Mouse (Mus musculus) heart, adult 2 months (tissue): ENCODE measurements around the gene Ppp1r35. TPM values are rescaled to one million over a fixed set of nuclear protein-coding genes. Genes with fewer than 3 reads are reported as not detected.

Experiments used
- DNase-seq, 2 experiments: peaks; one replicate each; pipeline ENCODE4 v3.0.0; 2021
- H3K27ac ChIP-seq: fragments of 200-600 bp; 2 replicates; pipeline ENCODE4 v1.8.1; 2022
- H3K27me3 ChIP-seq: fragments of 200-500 bp; 2 replicates; pipeline ENCODE4 v1.6.1; 2012; ENCODE audit warnings: mild to moderate bottlenecking, low read length, inconsistent platforms, mixed read lengths; ENCODE audit not compliant: control insufficient read depth, insufficient read depth
- H3K36me3 ChIP-seq: fragments of 200-500 bp; 2 replicates; pipeline ENCODE4 v1.6.1; 2012; ENCODE audit warnings: low read length, inconsistent platforms; ENCODE audit not compliant: control insufficient read depth, insufficient read depth
- H3K4me1 ChIP-seq: fragments of 200-500 bp; 2 replicates; pipeline ENCODE4 v1.6.1; 2011; ENCODE audit warnings: low read length; ENCODE audit not compliant: control insufficient read depth, insufficient read depth
- H3K4me3 ChIP-seq: fragments of 200-600 bp; 2 replicates; pipeline ENCODE4 v1.8.1; 2022
- H3K79me2 ChIP-seq: fragments of 200-500 bp; replicated peaks from 2 replicates; pipeline ENCODE4 v1.6.1; 2012; ENCODE audit warnings: mild to moderate bottlenecking, inconsistent platforms, low read length, moderate library complexity, mixed read lengths; ENCODE audit not compliant: control insufficient read depth, insufficient read depth
- H3K9ac ChIP-seq: fragments of 200-500 bp; 2 replicates; pipeline ENCODE4 v1.6.1; 2012; ENCODE audit warnings: low read depth, mild to moderate bottlenecking, control low read depth, inconsistent platforms, low read length, mixed read lengths
- CTCF ChIP-seq: fragments of 200-600 bp; IDR thresholded peaks from 2 replicates; pipeline ENCODE4 v1.8.1; 2022; ENCODE audit warnings: antibody characterized with exemption, mild to moderate bottlenecking, moderate library complexity
- EP300 ChIP-seq: fragments of 200-500 bp; IDR thresholded peaks from 2 replicates; pipeline ENCODE4 v1.6.1; 2011; ENCODE audit warnings: low read depth, low read length, control low read depth; ENCODE audit not compliant: insufficient read depth
- POLR2A ChIP-seq: fragments of 200-500 bp; IDR thresholded peaks from 2 replicates; pipeline ENCODE4 v1.6.1; 2011; ENCODE audit warnings: mild to moderate bottlenecking, low read depth, low read length, control low read depth; ENCODE audit not compliant: insufficient read depth
- WGBS: fragments of 180-500 bp; shearing (Covaris S2); methylation state at CpG from one replicate; pipeline ENCODE4 v1.1.7; 2018; 5-methylcytosine and 5-hydroxymethylcytosine counted together
- intact Hi-C: fragments of 180-260 bp; cut with DNase I; formaldehyde crosslinking; loops from one replicate; pipeline ENCODE4 v1.15.1; 2025
- polyA plus RNA-seq: library from polyadenylated mRNA; depleted of rRNA; stranded (reverse); fragments of >200 nt; gene quantifications from 2 replicates; pipeline ENCODE4 v1.2.3, GENCODE M21; 2012; rRNA removed
- total RNA-seq, 2 experiments: library from RNA; stranded (reverse); gene quantifications; 2 replicates each; pipeline ENCODE4 v1.2.3; 2021

Ppp1r35 gene
- total and polyA plus RNA-seq, 3 experiments = 7.4 to 12.0 (median 10.8) TPM

DNA sequence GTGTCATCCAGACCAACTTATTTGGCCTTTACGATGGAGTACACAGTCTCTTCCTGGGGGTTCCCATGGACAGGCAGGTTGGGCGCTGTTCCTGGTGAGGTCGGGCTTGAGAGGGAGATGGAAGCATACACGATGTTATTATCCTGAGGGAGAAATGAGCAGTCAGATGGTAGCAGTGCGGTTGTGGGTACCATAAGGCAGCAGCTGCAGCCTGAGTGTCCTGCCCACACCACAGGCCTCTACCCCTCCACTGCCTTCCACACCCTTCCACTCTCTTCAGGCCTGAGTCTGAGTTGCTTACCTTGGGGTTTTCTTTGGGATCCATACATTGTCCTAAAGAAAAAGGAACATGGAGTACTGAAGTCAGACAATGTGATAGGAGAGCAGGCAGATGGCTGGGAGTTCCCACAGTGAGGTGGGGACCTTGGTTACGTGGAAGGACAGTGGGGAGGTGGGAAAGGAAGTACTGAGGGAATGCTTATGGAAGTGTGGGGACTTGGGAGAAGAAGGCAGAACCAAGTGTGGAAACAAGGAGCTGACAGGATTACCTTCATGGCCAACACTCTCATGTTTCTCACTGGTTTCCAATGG is 44.9 kb downstream of the Ppp1r35 start:
- 87% methylated on average over 6 of the region's 6 CpGs for WGBS
- no peaks in the 10 kb centered on the region for H3K36me3 ChIP-seq
- no peak overlapping the region for H3K4me3 ChIP-seq
- intact Hi-C loops = no loop called here
- no peaks in the 10 kb centered on the region for H3K4me1 ChIP-seq
- no peak overlapping the region for H3K27ac ChIP-seq
- TF ChIP-seq CTCF (no peak), EP300 (no peak), POLR2A (no peak)
- H3K9ac ChIP-seq = no peak overlapping the region
- no peaks in the 10 kb centered on the region for H3K27me3 ChIP-seq
- H3K79me2 ChIP-seq = no peaks in the 10 kb centered on the region
- no peak for DNase-seq

GRCm38 (mm10) chr5:137825030-137825429 is 46.4 kb downstream of the Ppp1r35 start:
- WGBS = 91% methylated on average over 3 of the region's 3 CpGs
- DNase-seq = no peak

DNA sequence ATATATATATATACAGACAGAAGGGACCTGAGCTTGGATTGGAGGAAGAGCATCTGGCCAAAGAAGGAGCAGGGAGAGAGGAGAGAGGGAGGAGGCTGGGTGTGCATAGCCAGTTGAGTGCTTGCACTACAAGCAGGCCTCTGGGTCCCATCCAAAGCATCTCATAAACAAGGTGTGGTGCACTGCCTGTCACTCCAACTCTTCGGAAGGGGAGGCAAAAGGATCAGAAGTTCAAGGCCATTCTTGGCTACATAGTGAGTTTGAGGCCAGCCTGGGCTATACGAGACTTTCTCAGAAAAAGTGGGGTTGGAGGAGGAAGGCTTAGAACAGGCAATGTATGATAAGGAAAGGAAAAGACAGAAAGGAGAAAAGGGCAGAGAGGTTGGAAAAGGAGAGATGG is 47.3 kb downstream of the Ppp1r35 start:
- Histone ChIP-seq H3K79me2 (no peaks in the 10 kb centered on the region), H3K27me3 (no peaks in the 10 kb centered on the region), H3K4me1 (no peaks in the 10 kb centered on the region; the same call in 1 of the 2 replicates), H3K36me3 (no peaks in the 10 kb centered on the region), H3K4me3 (no peak overlapping the region), H3K9ac (no peak overlapping the region), H3K27ac (no peak overlapping the region)
- TF ChIP-seq EP300 (no peak), POLR2A (no peak), CTCF (no peak)
- intact Hi-C loops = no loop called here
- DNase-seq = no peak
- WGBS = 57% methylated on average over 2 of the region's 2 CpGs

More at GRCm38 (mm10) chr5:137825030-137825429, 46.4 kb downstream of the Ppp1r35 start:
- intact Hi-C loops = no loop called here
- Histone ChIP-seq H3K27ac (no peak overlapping the region), H3K4me3 (no peak overlapping the region), H3K27me3 (no peaks in the 10 kb centered on the region), H3K79me2 (no peaks in the 10 kb centered on the region), H3K9ac (no peak overlapping the region), H3K36me3 (no peaks in the 10 kb centered on the region), H3K4me1 (no peaks in the 10 kb centered on the region)
- TF ChIP-seq EP300 (no peak), POLR2A (no peak)

GRCm38 (mm10) chr5:137826421-137826820 is 47.8 kb downstream of the Ppp1r35 start:
- H3K4me1 ChIP-seq = no peaks in the 10 kb centered on the region; the same call in 1 of the 2 replicates
- no peaks in the 10 kb centered on the region for H3K27me3 ChIP-seq
- no peaks in the 10 kb centered on the region for H3K79me2 ChIP-seq
- H3K36me3 ChIP-seq = no peaks in the 10 kb centered on the region
- no peak overlapping the region for H3K9ac ChIP-seq
- DNase-seq = no peak
- 40% methylated on average over 7 of the region's 7 CpGs for WGBS
- TF ChIP-seq EP300 = no peak
- TF ChIP-seq CTCF = no peak
- TF ChIP-seq POLR2A = no peak
- intact Hi-C loops = no loop called here
- H3K27ac ChIP-seq = no peak overlapping the region
- H3K4me3 ChIP-seq = no peak overlapping the region

GRCm38 (mm10) chr5:137828694-137829093 is 50.0 kb downstream of the Ppp1r35 start:
- H3K4me3 ChIP-seq = no peak overlapping the region
- no peak overlapping the region for H3K27ac ChIP-seq
- no peaks in the 10 kb centered on the region for H3K27me3 ChIP-seq
- H3K79me2 ChIP-seq = no peaks in the 10 kb centered on the region
- WGBS = 77% methylated on average over 6 of the region's 6 CpGs
- H3K36me3 ChIP-seq = no peaks in the 10 kb centered on the region
- no peak overlapping the region for H3K9ac ChIP-seq
- no peak for TF ChIP-seq CTCF
- TF ChIP-seq EP300 = no peak
- no peak for TF ChIP-seq POLR2A
- H3K4me1 ChIP-seq = peaks cover 1% of the 10 kb centered on the region; the same call in 1 of the 2 replicates
- peak in 1 of 2 experiments; percentile 14 for DNase-seq
- intact Hi-C loops = no loop called here

Other genes with a start within 250 kb of the Ppp1r35 start
- gene Epo, start 245.6 kb upstream of the Ppp1r35 start, total RNA-seq = not detected
- gene Epo, start 245.6 kb upstream of the Ppp1r35 start, polyA plus RNA-seq = not detected in 2 replicates
- gene Gnb2, start 245.3 kb upstream of the Ppp1r35 start, total RNA-seq = 100 to 1,000 TPM; 222 to 249 TPM
- 395 and 448 TPM in 2 replicates for gene Gnb2, start 245.3 kb upstream of the Ppp1r35 start, polyA plus RNA-seq
- gene Actl6b, start 225.3 kb upstream of the Ppp1r35 start, total RNA-seq = not detected
- 0.32 TPM in 1 of 2 replicates, not detected in the other for gene Actl6b, start 225.3 kb upstream of the Ppp1r35 start, polyA plus RNA-seq
- under 1 TPM in 1 of 2 experiments, not detected in 1; 0.09 TPM for gene Tfr2, start 209.0 kb upstream of the Ppp1r35 start, total RNA-seq
- 0.29 and 0.35 TPM in 2 replicates for gene Tfr2, start 209.0 kb upstream of the Ppp1r35 start, polyA plus RNA-seq
- gene Mospd3, start 177.8 kb upstream of the Ppp1r35 start, total RNA-seq = 10 to 100 TPM; 10.7 to 16.3 TPM
- gene Mospd3, start 177.8 kb upstream of the Ppp1r35 start, polyA plus RNA-seq = 20.7 and 32.3 TPM in 2 replicates
- 10 to 100 TPM; 35.9 to 50.8 TPM for gene Pcolce, start 165.1 kb upstream of the Ppp1r35 start, total RNA-seq
- 87.0 and 109 TPM in 2 replicates for gene Pcolce, start 165.1 kb upstream of the Ppp1r35 start, polyA plus RNA-seq
- gene Fbxo24, start 149.8 kb upstream of the Ppp1r35 start, total RNA-seq = under 1 TPM; 0.13 to 0.34 TPM
- 0.29 and 0.35 TPM in 2 replicates for gene Fbxo24, start 149.8 kb upstream of the Ppp1r35 start, polyA plus RNA-seq
- gene Lrch4, start 149.7 kb upstream of the Ppp1r35 start, total RNA-seq = 10 to 100 TPM; 17.1 to 20.0 TPM
- gene Lrch4, start 149.7 kb upstream of the Ppp1r35 start, polyA plus RNA-seq = 24.8 and 29.1 TPM in 2 replicates
- 1 to 10 TPM; 2.8 to 4.3 TPM for gene Gm20605, start 149.7 kb upstream of the Ppp1r35 start, total RNA-seq
- 7.3 and 9.5 TPM in 2 replicates for gene Gm20605, start 149.7 kb upstream of the Ppp1r35 start, polyA plus RNA-seq
- 1 to 10 TPM; 1.5 to 2.0 TPM for gene Sap25, start 137.5 kb upstream of the Ppp1r35 start, total RNA-seq
- 25.2 and 34.9 TPM in 2 replicates for gene Sap25, start 137.5 kb upstream of the Ppp1r35 start, polyA plus RNA-seq
- gene Irs3, start 133.1 kb upstream of the Ppp1r35 start, total RNA-seq = under 1 TPM; 0.34 to 0.73 TPM
- 0.91 and 2.2 TPM in 2 replicates for gene Irs3, start 133.1 kb upstream of the Ppp1r35 start, polyA plus RNA-seq
- 10 to 100 TPM; 15.6 to 19.1 TPM for gene Agfg2, start 94.1 kb upstream of the Ppp1r35 start, total RNA-seq
- 11.9 and 12.5 TPM in 2 replicates for gene Agfg2, start 94.1 kb upstream of the Ppp1r35 start, polyA plus RNA-seq
- gene Nyap1, start 37.2 kb upstream of the Ppp1r35 start, total RNA-seq = 1 to 10 TPM in 1 of 2 experiments, under 1 TPM in 1; 0.94 to 1.2 TPM
- 1.6 and 1.7 TPM in 2 replicates for gene Nyap1, start 37.2 kb upstream of the Ppp1r35 start, polyA plus RNA-seq
- gene Tsc22d4, start 33.1 kb upstream of the Ppp1r35 start, total RNA-seq = 100 to 1,000 TPM; 254 to 258 TPM
- gene Tsc22d4, start 33.1 kb upstream of the Ppp1r35 start, polyA plus RNA-seq = 223 and 251 TPM in 2 replicates
- gene Mepce, start 8.8 kb downstream of the Ppp1r35 start, total RNA-seq = 10 to 100 TPM; 21.3 to 26.0 TPM
- 24.1 and 31.5 TPM in 2 replicates for gene Mepce, start 8.8 kb downstream of the Ppp1r35 start, polyA plus RNA-seq
- gene Zcwpw1, start 8.9 kb downstream of the Ppp1r35 start, total RNA-seq = under 1 TPM; 0.44 to 0.52 TPM
- gene Zcwpw1, start 8.9 kb downstream of the Ppp1r35 start, polyA plus RNA-seq = 0.39 and 0.50 TPM in 2 replicates
- 1 to 10 TPM in 1 of 2 experiments, under 1 TPM in 1; 0.97 to 3.1 TPM for gene Pilra, start 57.4 kb downstream of the Ppp1r35 start, total RNA-seq
- 2.6 and 5.3 TPM in 2 replicates for gene Pilra, start 57.4 kb downstream of the Ppp1r35 start, polyA plus RNA-seq
- 1 to 10 TPM; 1.1 to 2.0 TPM for gene Pilrb1, start 79.3 kb downstream of the Ppp1r35 start, total RNA-seq
- gene Pilrb1, start 79.3 kb downstream of the Ppp1r35 start, polyA plus RNA-seq = 2.3 and 4.2 TPM in 2 replicates
- gene Pilrb2, start 93.0 kb downstream of the Ppp1r35 start, total RNA-seq = 1 to 10 TPM; 1.1 to 1.3 TPM
- gene Pilrb2, start 93.0 kb downstream of the Ppp1r35 start, polyA plus RNA-seq = 1.4 and 3.2 TPM in 2 replicates
- gene Cyp3a13, start 142.8 kb downstream of the Ppp1r35 start, total RNA-seq = under 1 TPM; 0.13 to 0.18 TPM
- gene Cyp3a13, start 142.8 kb downstream of the Ppp1r35 start, polyA plus RNA-seq = 0.06 TPM in 1 of 2 replicates, not detected in the other
- gene Gjc3, start 184.2 kb downstream of the Ppp1r35 start, total RNA-seq = under 1 TPM; 0.18 to 0.29 TPM
- gene Gjc3, start 184.2 kb downstream of the Ppp1r35 start, polyA plus RNA-seq = 0.43 and 0.67 TPM in 2 replicates
- gene Azgp1, start 202.7 kb downstream of the Ppp1r35 start, total RNA-seq = not detected
- gene Azgp1, start 202.7 kb downstream of the Ppp1r35 start, polyA plus RNA-seq = 1.1 TPM in 1 of 2 replicates, not detected in the other
- not detected for gene Smok3a, start 242.4 kb downstream of the Ppp1r35 start, total RNA-seq
- not detected in 2 replicates for gene Smok3a, start 242.4 kb downstream of the Ppp1r35 start, polyA plus RNA-seq
- not detected for gene Smok3b, start 242.6 kb downstream of the Ppp1r35 start, total RNA-seq
- gene Smok3b, start 242.6 kb downstream of the Ppp1r35 start, polyA plus RNA-seq = not detected in 2 replicates